Mouse (Mus musculus): Measurements from ENCODE around the gene Car9. TPM values are rescaled to one million over a fixed set of nuclear protein-coding genes. Genes with fewer than 3 reads are reported as not detected.

Car9 gene
- total and polyA plus RNA-seq, 2 experiments from 2014 or later, result 1.1 to 4.6 TPM

- 96% methylated on average over 5 of the region's 5 CpGs for WGBS
- no peak for DNase-seq (ENCODE audit: low spot score)
- Histone ChIP-seq H3K4me3 (ENCODE audit: low read depth, low read length) (no peak overlapping the region), H3K9ac (replicated peaks; ENCODE audit: low read depth, low read length) (no peak overlapping the region), H3K4me1 (ENCODE audit: control insufficient read depth, insufficient read depth) (peaks cover 8% of the 10 kb centered on the region), H3K9me3 (replicated peaks; ENCODE audit: control insufficient read depth, low read length) (no peaks in the 10 kb centered on the region), H3K36me3 (replicated peaks; ENCODE audit: control insufficient read depth, insufficient read depth, low read length) (peaks cover 98% of the 10 kb centered on the region), H3K27ac (ENCODE audit: low read depth) (no peak overlapping the region), H3K27me3 (ENCODE audit: control insufficient read depth, insufficient read depth, low read length) (no peaks in the 10 kb centered on the region), H3K4me2 (ENCODE audit: low read depth, low read length) (no peak overlapping the region)
- TF ChIP-seq CTCF (IDR thresholded peaks at IDR 0.05; ENCODE audit: low read depth) (no peak), EP300 (IDR thresholded peaks at IDR 0.05; ENCODE audit: low read depth) (no peak)
- ATAC-seq (ENCODE audit: insufficient read depth, low read depth), result no peak
Measured at GRCm38 (mm10) chr4:43552437-43552836, 45.7 kb downstream of the Car9 start.

GRCm38 (mm10) chr4:43553891-43554290 lies 47.1 kb downstream of the Car9 start:
- H3K27ac ChIP-seq (ENCODE audit: low read depth), result no peak overlapping the region
- H3K9ac ChIP-seq (replicated peaks; ENCODE audit: low read depth, low read length), result no peak overlapping the region
- no peaks in the 10 kb centered on the region for H3K27me3 ChIP-seq (ENCODE audit: control insufficient read depth, insufficient read depth, low read length)
- no peak for DNase-seq (ENCODE audit: low spot score)
- H3K4me2 ChIP-seq (ENCODE audit: low read depth, low read length), result no peak overlapping the region
- TF ChIP-seq CTCF (IDR thresholded peaks at IDR 0.05; ENCODE audit: low read depth), result no peak
- no peak for TF ChIP-seq EP300 (IDR thresholded peaks at IDR 0.05; ENCODE audit: low read depth)
- H3K9me3 ChIP-seq (replicated peaks; ENCODE audit: control insufficient read depth, low read length), result no peaks in the 10 kb centered on the region
- no peak for ATAC-seq (ENCODE audit: insufficient read depth, low read depth)
- H3K36me3 ChIP-seq (replicated peaks; ENCODE audit: control insufficient read depth, insufficient read depth, low read length), result peaks cover 83% of the 10 kb centered on the region
- H3K4me1 ChIP-seq (ENCODE audit: control insufficient read depth, insufficient read depth), result peaks cover 22% of the 10 kb centered on the region
- H3K4me3 ChIP-seq (ENCODE audit: low read depth, low read length), result no peak overlapping the region

- TF ChIP-seq CTCF (IDR thresholded peaks at IDR 0.05; ENCODE audit: low read depth) (no peak), EP300 (IDR thresholded peaks at IDR 0.05; ENCODE audit: low read depth) (no peak)
- no peak overlapping the region for H3K4me2 ChIP-seq (ENCODE audit: low read depth, low read length)
- H3K4me1 ChIP-seq (ENCODE audit: control insufficient read depth, insufficient read depth), result peaks cover 41% of the 10 kb centered on the region
- H3K27ac ChIP-seq (ENCODE audit: low read depth), result no peak overlapping the region
- no peaks in the 10 kb centered on the region for H3K9me3 ChIP-seq (replicated peaks; ENCODE audit: control insufficient read depth, low read length)
- H3K36me3 ChIP-seq (replicated peaks; ENCODE audit: control insufficient read depth, insufficient read depth, low read length), result peaks cover 63% of the 10 kb centered on the region
- no peak overlapping the region for H3K9ac ChIP-seq (replicated peaks; ENCODE audit: low read depth, low read length)
- H3K27me3 ChIP-seq (ENCODE audit: control insufficient read depth, insufficient read depth, low read length), result no peaks in the 10 kb centered on the region
- H3K4me3 ChIP-seq (ENCODE audit: low read depth, low read length), result no peak overlapping the region
- 90% methylated on average over 7 of the region's 7 CpGs for WGBS
- ATAC-seq (ENCODE audit: insufficient read depth, low read depth) (no peak), DNase-seq (ENCODE audit: low spot score) (no peak)
Measured at GRCm38 (mm10) chr4:43555926-43556325, 49.2 kb downstream of the Car9 start.

GRCm38 (mm10) chr4:43558028-43558630 lies 51.4 kb downstream of the Car9 start:
- H3K9me3 ChIP-seq (replicated peaks; ENCODE audit: control insufficient read depth, low read length), result no peaks in the 10 kb centered on the region
- ATAC-seq (ENCODE audit: insufficient read depth, low read depth), result no peak; the same call in 1 of the 2 replicates
- DNase-seq (ENCODE audit: low spot score), result peak; percentile 32
- peak overlapping the region; percentile 7; the same call in 1 of the 2 replicates for H3K9ac ChIP-seq (replicated peaks; ENCODE audit: low read depth, low read length)
- peak overlapping the region; percentile 81 for H3K4me2 ChIP-seq (ENCODE audit: low read depth, low read length)
- peak overlapping the region; percentile 26 for H3K4me3 ChIP-seq (ENCODE audit: low read depth, low read length)
- H3K27ac ChIP-seq (ENCODE audit: low read depth), result peak overlapping the region; percentile 99
- no peaks in the 10 kb centered on the region for H3K27me3 ChIP-seq (ENCODE audit: control insufficient read depth, insufficient read depth, low read length)
- WGBS, result 2% methylated on average over 5 of the region's 5 CpGs
- no peak for TF ChIP-seq CTCF (IDR thresholded peaks at IDR 0.05; ENCODE audit: low read depth)
- peak; percentile 50; the same call in 1 of the 2 replicates for TF ChIP-seq EP300 (IDR thresholded peaks at IDR 0.05; ENCODE audit: low read depth)
- peaks cover 41% of the 10 kb centered on the region for H3K36me3 ChIP-seq (replicated peaks; ENCODE audit: control insufficient read depth, insufficient read depth, low read length)
- H3K4me1 ChIP-seq (ENCODE audit: control insufficient read depth, insufficient read depth), result peaks cover 44% of the 10 kb centered on the region

GRCm38 (mm10) chr4:43558631-43559356 lies 52.0 kb downstream of the Car9 start:
- TF ChIP-seq EP300 (IDR thresholded peaks at IDR 0.05; ENCODE audit: low read depth) (no peak), CTCF (IDR thresholded peaks at IDR 0.05; ENCODE audit: low read depth) (no peak)
- H3K9ac ChIP-seq (replicated peaks; ENCODE audit: low read depth, low read length), result peak overlapping the region; percentile 44
- DNase-seq (ENCODE audit: low spot score) (peak; percentile 78), ATAC-seq (ENCODE audit: insufficient read depth, low read depth) (peak; percentile 25; the same call in 1 of the 2 replicates)
- WGBS, result 7% methylated on average over 13 of the region's 13 CpGs
- H3K9me3 ChIP-seq (replicated peaks; ENCODE audit: control insufficient read depth, low read length), result no peaks in the 10 kb centered on the region
- peak overlapping the region; percentile 81 for H3K4me2 ChIP-seq (ENCODE audit: low read depth, low read length)
- peaks cover 37% of the 10 kb centered on the region for H3K36me3 ChIP-seq (replicated peaks; ENCODE audit: control insufficient read depth, insufficient read depth, low read length)
- H3K4me3 ChIP-seq (ENCODE audit: low read depth, low read length), result peak overlapping the region; percentile 26
- H3K27ac ChIP-seq (ENCODE audit: low read depth), result peak overlapping the region; percentile 99
- no peaks in the 10 kb centered on the region for H3K27me3 ChIP-seq (ENCODE audit: control insufficient read depth, insufficient read depth, low read length)
- H3K4me1 ChIP-seq (ENCODE audit: control insufficient read depth, insufficient read depth), result peaks cover 51% of the 10 kb centered on the region
